Mouse (Mus musculus) brain, adult 10 weeks (tissue): ENCODE results near the gene Slc25a13. TPM values are rescaled to one million over a fixed set of nuclear protein-coding genes. Genes with fewer than 3 reads are reported as not detected.

Source experiments
- polyA plus RNA-seq: library from polyadenylated mRNA; stranded (reverse); fragments of 350-450 nt; fragmentation: Illumina TruSeq; extraction: RNeasy Lipid Tissue Mini Kit (QIAGEN cat#74804); gene quantifications from one replicate; pipeline ENCODE4 v1.2.3, GENCODE M21; 2015; ENCODE audit warnings: low read depth, low replicate concordance

Slc25a13 gene
- polyA plus RNA-seq: 2.8 TPM

DNA sequence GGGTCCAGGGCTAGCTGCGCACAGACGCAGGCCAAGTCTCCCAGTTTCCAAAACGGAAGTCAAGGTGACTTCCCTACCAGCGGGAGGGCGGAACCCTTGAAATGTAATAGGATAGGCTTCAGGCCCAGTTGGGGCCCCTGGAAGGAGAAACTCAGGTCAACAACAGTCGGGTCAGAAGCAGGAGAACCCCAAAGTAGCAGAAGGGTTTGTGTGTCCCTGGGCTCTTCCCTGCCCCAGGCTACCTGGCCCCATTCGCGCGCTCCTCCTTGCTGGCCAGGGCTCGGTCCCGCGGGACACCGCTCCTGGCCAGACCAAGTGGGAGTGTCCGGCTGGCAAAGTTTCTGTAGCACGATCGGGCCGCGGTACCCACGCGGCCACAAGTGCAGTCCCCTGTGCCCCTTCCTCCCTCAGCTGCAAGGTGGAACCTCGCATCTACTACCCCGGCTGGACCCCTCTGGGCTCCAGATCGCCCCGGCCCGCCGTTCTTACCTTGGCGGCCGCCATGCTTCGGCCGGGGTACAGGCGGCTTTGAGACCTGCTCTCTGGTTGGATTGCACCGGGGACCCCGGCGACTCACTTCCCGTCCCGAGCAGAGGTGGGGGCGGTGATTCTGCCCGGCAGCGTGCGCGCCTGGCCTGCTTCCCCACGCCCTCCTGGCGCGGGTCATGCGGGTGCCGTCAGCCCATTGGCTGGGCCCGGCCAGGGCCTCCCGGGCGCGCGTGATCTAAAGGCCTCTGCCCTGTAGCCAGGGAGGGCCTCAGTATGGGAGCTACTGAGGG lies at the start of gene Slc25a13:
Slc25a13 (minus strand) TSS at position 667 of the 779 bp plus-strand sequence.

